Mouse (Mus musculus) kidney, embryonic 14.5 days (tissue): Measurements from ENCODE around the gene Phb. TPM values are rescaled to one million over a fixed set of nuclear protein-coding genes. Genes with fewer than 3 reads are reported as not detected.
"Not testable (repeated sequence)": the region's sequence is repeated elsewhere in the genome, so short reads cannot be mapped to it uniquely, and the experiment has no call there.

Source experiments
- ATAC-seq: fragments of 200-750 bp; cut with Nextera tagmentation; 2 replicates; pipeline ENCODE4 v1.8.0; 2017; ENCODE audit warnings: moderate number of reproducible peaks, mild to moderate bottlenecking, moderate TSS enrichment, moderate library complexity; ENCODE audit not compliant: low FRiP score, low TSS enrichment
- H3K27ac ChIP-seq: fragments of 300-500 bp; sonication (generic); 2 replicates; pipeline ENCODE4 v1.5.1; 2014; ENCODE audit warnings: low read depth, mild to moderate bottlenecking, low read length, moderate library complexity, mixed read lengths
- H3K27me3 ChIP-seq: fragments of 300-500 bp; sonication (generic); 2 replicates; pipeline ENCODE4 v1.6.1; 2014; ENCODE audit warnings: mild to moderate bottlenecking, low read length; ENCODE audit not compliant: control insufficient read depth, insufficient read depth
- H3K36me3 ChIP-seq: fragments of 300-500 bp; sonication (generic); 2 replicates; pipeline ENCODE4 v1.6.1; 2014; ENCODE audit warnings: low read length, mixed read lengths; ENCODE audit not compliant: control insufficient read depth, insufficient read depth
- H3K4me1 ChIP-seq: fragments of 300-500 bp; sonication (generic); 2 replicates; pipeline ENCODE4 v1.6.1; 2014; ENCODE audit warnings: low read length, mixed read lengths; ENCODE audit not compliant: control insufficient read depth, insufficient read depth
- H3K4me2 ChIP-seq: fragments of 300-500 bp; sonication (generic); replicated peaks from 2 replicates; pipeline ENCODE4 v1.6.1; 2014; ENCODE audit warnings: low read depth, mild to moderate bottlenecking, low read length
- H3K4me3 ChIP-seq: fragments of 300-500 bp; sonication (generic); 2 replicates; pipeline ENCODE4 v1.5.1; 2014; ENCODE audit warnings: mild to moderate bottlenecking, low read length
- H3K9ac ChIP-seq: fragments of 300-500 bp; sonication (generic); 2 replicates; pipeline ENCODE4 v1.6.1; 2014; ENCODE audit warnings: low read depth, mild to moderate bottlenecking, low read length, moderate library complexity
- H3K9me3 ChIP-seq: fragments of 300-500 bp; sonication (generic); 2 replicates; pipeline ENCODE4 v1.6.1; 2016; ENCODE audit warnings: low read length; ENCODE audit not compliant: control insufficient read depth
- WGBS: fragments of 180-500 bp; shearing (Covaris S2); extraction: QIAGEN DNeasy Blood & Tissue Kit; methylation state at CpG from one replicate; pipeline ENCODE4 v1.1.7; 2014; 5-methylcytosine and 5-hydroxymethylcytosine counted together
- polyA plus RNA-seq: library from polyadenylated mRNA; unstranded; fragments of >200 nt; fragmentation: Nextera tagmentation; extraction: Ambion mirVana; gene quantifications from 2 replicates; pipeline ENCODE4 v1.2.1, GENCODE M21; 2014

Phb gene
- polyA plus RNA-seq, 1 experiment from 2014 or later: 261 TPM

- Histone ChIP-seq H3K4me1 (peaks cover 34% of the 10 kb centered on the region), H3K27ac (0 out of 2 replicates have a peak overlapping the region, but pooled peaks have one; percentile 55), H3K4me2 (no peak overlapping the region), H3K9ac (no peak overlapping the region), H3K9me3 (no peaks in the 10 kb centered on the region), H3K27me3 (peaks cover 17% of the 10 kb centered on the region), H3K36me3 (no peaks in the 10 kb centered on the region), H3K4me3 (no peak overlapping the region)
- ATAC-seq: no peak
- WGBS: 14% methylated on average over 3 of the region's 3 CpGs
Measured at GRCm38 (mm10) chr11:95647791-95648190, 19.0 kb upstream of the Phb start.

GRCm38 (mm10) chr11:95648827-95649226 is 17.9 kb upstream of the Phb start:
- Histone ChIP-seq H3K27me3 (peaks cover 17% of the 10 kb centered on the region), H3K4me3 (no peak overlapping the region), H3K27ac (no peak overlapping the region), H3K9ac (no peak overlapping the region), H3K36me3 (no peaks in the 10 kb centered on the region), H3K4me1 (peaks cover 26% of the 10 kb centered on the region), H3K4me2 (no peak overlapping the region), H3K9me3 (no peaks in the 10 kb centered on the region)
- WGBS: 3% methylated on average over 4 of the region's 4 CpGs
- ATAC-seq: peak; percentile 41

- Histone ChIP-seq H3K27ac (no peak overlapping the region), H3K36me3 (no peaks in the 10 kb centered on the region), H3K4me3 (no peak overlapping the region), H3K9ac (no peak overlapping the region), H3K9me3 (no peaks in the 10 kb centered on the region), H3K4me2 (no peak overlapping the region), H3K4me1 (peaks cover 19% of the 10 kb centered on the region), H3K27me3 (peaks cover 10% of the 10 kb centered on the region)
- WGBS: 57% methylated on average over 7 of the region's 7 CpGs
- no peak for ATAC-seq
Measured at GRCm38 (mm10) chr11:95649560-95649959, 17.2 kb upstream of the Phb start.

GRCm38 (mm10) chr11:95650001-95650400 is 16.8 kb upstream of the Phb start:
- H3K4me2 ChIP-seq: no peak overlapping the region
- H3K9me3 ChIP-seq: no peaks in the 10 kb centered on the region
- no peak overlapping the region for H3K4me3 ChIP-seq
- 55% methylated on average over 2 of the region's 2 CpGs for WGBS
- H3K9ac ChIP-seq: no peak overlapping the region
- no peaks in the 10 kb centered on the region for H3K36me3 ChIP-seq
- peaks cover 8% of the 10 kb centered on the region for H3K27me3 ChIP-seq
- H3K4me1 ChIP-seq: peaks cover 17% of the 10 kb centered on the region
- ATAC-seq: no peak
- no peak overlapping the region for H3K27ac ChIP-seq

- no peak overlapping the region for H3K4me2 ChIP-seq
- no peaks in the 10 kb centered on the region for H3K27me3 ChIP-seq
- peaks cover 7% of the 10 kb centered on the region; the same call in 1 of the 2 replicates for H3K4me1 ChIP-seq
- no peak for ATAC-seq
- no peak overlapping the region for H3K27ac ChIP-seq
- 65% methylated on average over 9 of the region's 9 CpGs for WGBS
- no peaks in the 10 kb centered on the region for H3K9me3 ChIP-seq
- no peak overlapping the region for H3K9ac ChIP-seq
- no peaks in the 10 kb centered on the region for H3K36me3 ChIP-seq
- H3K4me3 ChIP-seq: no peak overlapping the region
Measured at GRCm38 (mm10) chr11:95650981-95651380, 15.8 kb upstream of the Phb start.

- H3K27me3 ChIP-seq: no peaks in the 10 kb centered on the region
- no peak overlapping the region for H3K4me2 ChIP-seq
- no peaks in the 10 kb centered on the region for H3K4me1 ChIP-seq
- no peaks in the 10 kb centered on the region for H3K9me3 ChIP-seq
- H3K27ac ChIP-seq: no peak overlapping the region
- WGBS: 87% methylated on average over 4 of the region's 4 CpGs
- H3K36me3 ChIP-seq: no peaks in the 10 kb centered on the region
- no peak overlapping the region for H3K9ac ChIP-seq
- H3K4me3 ChIP-seq: no peak overlapping the region
- no peak for ATAC-seq
Measured at GRCm38 (mm10) chr11:95657449-95657848, 9.3 kb upstream of the Phb start.

GRCm38 (mm10) chr11:95667177-95667576 is 420 bp downstream of the Phb start:
- Histone ChIP-seq H3K27ac (peak overlapping the region; percentile 60; the same call in 1 of the 2 replicates), H3K4me3 (peak overlapping the region; percentile 57), H3K9ac (peak overlapping the region; percentile 54), H3K36me3 (peaks cover 37% of the 10 kb centered on the region), H3K9me3 (no peaks in the 10 kb centered on the region), H3K4me2 (peak overlapping the region; percentile 84), H3K27me3 (no peaks in the 10 kb centered on the region), H3K4me1 (peaks cover 4% of the 10 kb centered on the region; the same call in 1 of the 2 replicates)
- under 1% methylated on average over 11 of the region's 11 CpGs for WGBS
- peak; percentile 38 for ATAC-seq

GRCm38 (mm10) chr11:95668086-95668485 is 1.3 kb downstream of the Phb start:
- not testable (repeated sequence) for H3K4me1 ChIP-seq

GRCm38 (mm10) chr11:95675498-95675897 is 8.7 kb downstream of the Phb start:
- Histone ChIP-seq H3K27me3 (no peaks in the 10 kb centered on the region), H3K27ac (no peak overlapping the region)
- 83% methylated on average over 14 of the region's 14 CpGs for WGBS

More at GRCm38 (mm10) chr11:95668086-95668485, 1.3 kb downstream of the Phb start:
- not testable (repeated sequence) for H3K27ac ChIP-seq, H3K9me3 ChIP-seq, H3K27me3 ChIP-seq, ATAC-seq
- Histone ChIP-seq H3K36me3 (peaks cover 44% of the 10 kb centered on the region), H3K4me3 (peak overlapping the region; percentile 57; the same call in 1 of the 2 replicates), H3K4me2 (peak overlapping the region; percentile 84; the same call in 1 of the 2 replicates), H3K9ac (peak overlapping the region; percentile 54; the same call in 1 of the 2 replicates)
- WGBS: 91% methylated on average over 7 of the region's 7 CpGs

More at GRCm38 (mm10) chr11:95675498-95675897, 8.7 kb downstream of the Phb start:
- Histone ChIP-seq H3K9ac (no peak overlapping the region), H3K4me2 (no peak overlapping the region), H3K4me1 (0 out of 2 replicates have a peak, but pooled peaks cover 7% of the 10 kb centered on the region), H3K4me3 (no peak overlapping the region), H3K9me3 (no peaks in the 10 kb centered on the region), H3K36me3 (peaks cover 83% of the 10 kb centered on the region)
- no peak for ATAC-seq
